ENCODE assay signal across 8 mouse cellular contexts in genomic region chr10:80250059-80250458, GRCm38 (mm10). TPM values are rescaled to one million over a fixed set of nuclear protein-coding genes. Genes with fewer than 3 reads are reported as not detected.
A peak's percentile ranks its signal among the peaks of the same experiment; 100 is the strongest.
DNase-seq lines count a peak whose midpoint lies in the region; ATAC-seq lines count a peak whose summit lies in the region.

No protein-coding gene starts in this region.

- peak overlapping the region; percentile 97 for H3K4me3 ChIP-seq in kidney, embryonic 16.5 days (ENCODE audit: low read length)
- peak overlapping the region; percentile 88 for H3K4me3 ChIP-seq in embryonic facial prominence, embryonic 10.5 days
- H3K4me3 ChIP-seq in hindbrain, embryonic 14.5 days (replicated peaks; ENCODE audit: low read length), result peak overlapping the region; percentile 69
- H3K4me3 ChIP-seq in midbrain, embryonic 14.5 days (replicated peaks; ENCODE audit: low read depth, low read length), result peak overlapping the region; percentile 55

- H3K4me1 ChIP-seq in kidney, embryonic 16.5 days (ENCODE audit: insufficient read depth, low read length), result peaks cover 17% of the 10 kb centered on the region
- peaks cover 25% of the 10 kb centered on the region for H3K4me1 ChIP-seq in embryonic facial prominence, embryonic 10.5 days
- peaks cover 12% of the 10 kb centered on the region for H3K4me1 ChIP-seq in hindbrain, embryonic 14.5 days (replicated peaks; ENCODE audit: control insufficient read depth, insufficient read depth, low read length)
- peaks cover 15% of the 10 kb centered on the region for H3K4me1 ChIP-seq in midbrain, embryonic 14.5 days (ENCODE audit: control insufficient read depth, insufficient read depth, low read length)

- ATAC-seq in kidney, embryonic 16.5 days (ENCODE audit: low FRiP score, low TSS enrichment), result no peak
- no peak for ATAC-seq in hindbrain, embryonic 14.5 days (ENCODE audit: low FRiP score)
- no peak for ATAC-seq in midbrain, embryonic 14.5 days (ENCODE audit: low FRiP score, low TSS enrichment)

- H3K9ac ChIP-seq in kidney, embryonic 16.5 days (replicated peaks; ENCODE audit: low read length), result peak overlapping the region; percentile 96
- H3K9ac ChIP-seq in hindbrain, embryonic 14.5 days, result peak overlapping the region; percentile 85
- H3K9ac ChIP-seq in midbrain, embryonic 14.5 days (replicated peaks; ENCODE audit: low read length), result peak overlapping the region; percentile 75

- H3K36me3 ChIP-seq in kidney, embryonic 16.5 days (ENCODE audit: insufficient read depth, low read length), result peaks cover 19% of the 10 kb centered on the region
- H3K36me3 ChIP-seq in embryonic facial prominence, embryonic 10.5 days (replicated peaks), result peaks cover 25% of the 10 kb centered on the region
- peaks cover 16% of the 10 kb centered on the region for H3K36me3 ChIP-seq in hindbrain, embryonic 14.5 days (replicated peaks; ENCODE audit: control insufficient read depth, insufficient read depth)
- peaks cover 19% of the 10 kb centered on the region for H3K36me3 ChIP-seq in midbrain, embryonic 14.5 days (ENCODE audit: control insufficient read depth, insufficient read depth, low read length)

- intact Hi-C loops in left cerebral cortex, postnatal 14 days (cut with DNase I), result no loop called here

- WGBS in kidney, embryonic 16.5 days, result 32% methylated on average over 2 of the region's 2 CpGs
- 42% methylated on average over 2 of the region's 2 CpGs for WGBS in embryonic facial prominence, embryonic 10.5 days
- 36% methylated on average over 2 of the region's 2 CpGs for WGBS in hindbrain, embryonic 14.5 days
- WGBS in midbrain, embryonic 14.5 days, result 43% methylated on average over 2 of the region's 2 CpGs

- H3K9me3 ChIP-seq in kidney, embryonic 16.5 days (ENCODE audit: low read length), result no peaks in the 10 kb centered on the region
- no peaks in the 10 kb centered on the region for H3K9me3 ChIP-seq in embryonic facial prominence, embryonic 10.5 days
- H3K9me3 ChIP-seq in hindbrain, embryonic 14.5 days (ENCODE audit: control insufficient read depth, low read length), result no peaks in the 10 kb centered on the region
- no peaks in the 10 kb centered on the region for H3K9me3 ChIP-seq in midbrain, embryonic 14.5 days (ENCODE audit: control insufficient read depth, low read length)

- no peak for DNase-seq in kidney, postnatal 4 days
- no peak for DNase-seq in embryonic facial prominence, embryonic 10.5 days (ENCODE audit: low spot score)
- DNase-seq in hindbrain, embryonic 14.5 days (ENCODE audit: low spot score), result no peak
- DNase-seq in midbrain, embryonic 14.5 days, result no peak
- no peak for DNase-seq in thymus, postnatal 10 days (ENCODE audit: low spot score in 2 of 2)
- DNase-seq in adipocyte (ENCODE audit: low spot score), result no peak
- no peak for DNase-seq in left cerebral cortex, postnatal 14 days (ENCODE audit: low spot score in 2 of 2)

- no peaks in the 10 kb centered on the region for H3K27me3 ChIP-seq in kidney, embryonic 16.5 days (ENCODE audit: insufficient read depth, low read length)
- H3K27me3 ChIP-seq in embryonic facial prominence, embryonic 10.5 days (replicated peaks; ENCODE audit: low read depth, poor library complexity, severe bottlenecking), result no peaks in the 10 kb centered on the region
- no peaks in the 10 kb centered on the region for H3K27me3 ChIP-seq in hindbrain, embryonic 14.5 days (ENCODE audit: control insufficient read depth, insufficient read depth, low read length)
- H3K27me3 ChIP-seq in midbrain, embryonic 14.5 days (ENCODE audit: control insufficient read depth, insufficient read depth, low read length), result no peaks in the 10 kb centered on the region

- no peak overlapping the region for H3K27ac ChIP-seq in kidney, embryonic 16.5 days (ENCODE audit: low read length)
- H3K27ac ChIP-seq in embryonic facial prominence, embryonic 10.5 days (replicated peaks), result peak overlapping the region; percentile 90
- no peak overlapping the region for H3K27ac ChIP-seq in hindbrain, embryonic 14.5 days
- peak overlapping the region; percentile 88 for H3K27ac ChIP-seq in midbrain, embryonic 14.5 days (replicated peaks; ENCODE audit: low read depth, low read length)

- H3K4me2 ChIP-seq in kidney, embryonic 16.5 days (replicated peaks; ENCODE audit: low read depth, low read length), result peak overlapping the region; percentile 84
- H3K4me2 ChIP-seq in hindbrain, embryonic 14.5 days (replicated peaks), result peak overlapping the region; percentile 90
- peak overlapping the region; percentile 90 for H3K4me2 ChIP-seq in midbrain, embryonic 14.5 days (ENCODE audit: low read length)

RNA-seq across cellular contexts. Expression of gene Ndufs7, which starts 1.1 kb away (rescaled TPM):
- 398 and 444 TPM in 2 replicates for polyA plus RNA-seq in kidney, embryonic 16.5 days (2015; fragmentation: Nextera tagmentation; extraction: Ambion mirVana)
- 303 and 309 TPM in 2 replicates for polyA plus RNA-seq in embryonic facial prominence, embryonic 10.5 days (2016; fragmentation: Nextera tagmentation; extraction: Ambion mirVana)
- 303 and 341 TPM in 2 replicates for polyA plus RNA-seq in hindbrain, embryonic 14.5 days (2014; fragmentation: Nextera tagmentation; extraction: Ambion mirVana)
- 274 and 323 TPM in 2 replicates for polyA plus RNA-seq in midbrain, embryonic 14.5 days (2014; fragmentation: Nextera tagmentation; extraction: Ambion mirVana)
- total RNA-seq in left cerebral cortex, postnatal 14 days (2021), result 100 to 1,000 TPM; 171 to 187 TPM

RNA-seq across cellular contexts. Expression of gene Gamt, which starts 10.8 kb away (rescaled TPM):
- 38.1 and 38.3 TPM in 2 replicates for polyA plus RNA-seq in kidney, embryonic 16.5 days (2015; fragmentation: Nextera tagmentation; extraction: Ambion mirVana)
- polyA plus RNA-seq in embryonic facial prominence, embryonic 10.5 days (2016; fragmentation: Nextera tagmentation; extraction: Ambion mirVana), result 24.4 and 25.0 TPM in 2 replicates
- 17.3 and 24.3 TPM in 2 replicates for polyA plus RNA-seq in hindbrain, embryonic 14.5 days (2014; fragmentation: Nextera tagmentation; extraction: Ambion mirVana)
- 15.1 and 16.7 TPM in 2 replicates for polyA plus RNA-seq in midbrain, embryonic 14.5 days (2014; fragmentation: Nextera tagmentation; extraction: Ambion mirVana)
- total RNA-seq in left cerebral cortex, postnatal 14 days (2021), result 10 to 100 TPM; 20.7 to 29.7 TPM

RNA-seq across cellular contexts. Expression of gene Dazap1, which starts 11.2 kb away (rescaled TPM):
- 52.7 and 55.4 TPM in 2 replicates for polyA plus RNA-seq in kidney, embryonic 16.5 days (2015; fragmentation: Nextera tagmentation; extraction: Ambion mirVana)
- 56.2 and 58.5 TPM in 2 replicates for polyA plus RNA-seq in embryonic facial prominence, embryonic 10.5 days (2016; fragmentation: Nextera tagmentation; extraction: Ambion mirVana)
- polyA plus RNA-seq in hindbrain, embryonic 14.5 days (2014; fragmentation: Nextera tagmentation; extraction: Ambion mirVana), result 35.2 and 36.3 TPM in 2 replicates
- polyA plus RNA-seq in midbrain, embryonic 14.5 days (2014; fragmentation: Nextera tagmentation; extraction: Ambion mirVana), result 42.5 and 49.3 TPM in 2 replicates
- 10 to 100 TPM; 84.3 to 84.9 TPM for total RNA-seq in left cerebral cortex, postnatal 14 days (2021)

RNA-seq across cellular contexts. Expression of gene Mum1, which starts 23.8 kb away (rescaled TPM):
- polyA plus RNA-seq in kidney, embryonic 16.5 days (2015; fragmentation: Nextera tagmentation; extraction: Ambion mirVana), result 72.2 and 74.6 TPM in 2 replicates
- 95.9 and 98.1 TPM in 2 replicates for polyA plus RNA-seq in embryonic facial prominence, embryonic 10.5 days (2016; fragmentation: Nextera tagmentation; extraction: Ambion mirVana)
- 29.0 and 32.9 TPM in 2 replicates for polyA plus RNA-seq in hindbrain, embryonic 14.5 days (2014; fragmentation: Nextera tagmentation; extraction: Ambion mirVana)
- 51.5 and 65.4 TPM in 2 replicates for polyA plus RNA-seq in midbrain, embryonic 14.5 days (2014; fragmentation: Nextera tagmentation; extraction: Ambion mirVana)
- 10 to 100 TPM; 39.4 to 41.5 TPM for total RNA-seq in left cerebral cortex, postnatal 14 days (2021)

RNA-seq across cellular contexts. Expression of gene Rps15, which starts 42.2 kb away (rescaled TPM):
- polyA plus RNA-seq in kidney, embryonic 16.5 days (2015; fragmentation: Nextera tagmentation; extraction: Ambion mirVana), result 899 and 901 TPM in 2 replicates
- 1,079 and 1,119 TPM in 2 replicates for polyA plus RNA-seq in embryonic facial prominence, embryonic 10.5 days (2016; fragmentation: Nextera tagmentation; extraction: Ambion mirVana)
- polyA plus RNA-seq in hindbrain, embryonic 14.5 days (2014; fragmentation: Nextera tagmentation; extraction: Ambion mirVana), result 570 and 649 TPM in 2 replicates
- 622 and 707 TPM in 2 replicates for polyA plus RNA-seq in midbrain, embryonic 14.5 days (2014; fragmentation: Nextera tagmentation; extraction: Ambion mirVana)
- total RNA-seq in left cerebral cortex, postnatal 14 days (2021), result 100 to 1,000 TPM; 743 to 795 TPM

Comparison
In these comparisons a context has a peak if more than half of its experiments do, and no peak if none do; other contexts are left out.
1. H3K27ac ChIP-seq: peak in embryonic facial prominence, embryonic 10.5 days (single experiment) and midbrain, embryonic 14.5 days (single experiment); none in kidney, embryonic 16.5 days (single experiment) and hindbrain, embryonic 14.5 days (single experiment).
2. Peak in every context shown above with its lines, with median percentiles within 50 percentile points of each other: H3K4me2 ChIP-seq, H3K4me3 ChIP-seq and H3K9ac ChIP-seq.